Mouse (Mus musculus) T-cell, adult 2 months (primary cell): ENCODE measurements around the gene Fthl17d.
"Not testable (repeated sequence)": the region's sequence is repeated elsewhere in the genome, so short reads cannot be mapped to it uniquely, and the experiment has no call there.

ENCODE experiments used
- DNase-seq: peaks from one replicate; pipeline ENCODE4 v3.0.0; 2022; ENCODE audit warnings: low spot score

Fthl17d gene

GRCm38 (mm10) chrX:8986655-8987054 is at the start of gene Fthl17d:
Gene Fthl17d (minus strand): TSS chrX:8986755.
- not testable (repeated sequence) for DNase-seq

- DNase-seq = not testable (repeated sequence)
Measured at GRCm38 (mm10) chrX:9033193-9033592, 46.6 kb upstream of the Fthl17d start, which contains the start of gene Fthl17e. Gene Fthl17e (plus strand): TSS chrX:9033493.

- DNase-seq = no peak
Measured at GRCm38 (mm10) chrX:9019481-9019880, 32.9 kb upstream of the Fthl17d start.

GRCm38 (mm10) chrX:9016079-9016478 is 29.5 kb upstream of the Fthl17d start:
- DNase-seq = no peak

- not testable (repeated sequence) for DNase-seq
Measured at GRCm38 (mm10) chrX:8976459-8976858, 10.1 kb downstream of the Fthl17d start, which contains the start of gene Fthl17c. Gene Fthl17c (minus strand): TSS chrX:8976559.

- DNase-seq = not testable (repeated sequence)
Measured at GRCm38 (mm10) chrX:8964618-8965017, 21.9 kb downstream of the Fthl17d start.

GRCm38 (mm10) chrX:8962875-8963274 is 23.7 kb downstream of the Fthl17d start, which contains the start of gene Fthl17b:
Gene Fthl17b (minus strand): TSS chrX:8962975.
- DNase-seq = not testable (repeated sequence)

GRCm38 (mm10) chrX:8948130-8948805 is 38.3 kb downstream of the Fthl17d start:
- peak; percentile 42 for DNase-seq

GRCm38 (mm10) chrX:8944041-8944440 is 42.5 kb downstream of the Fthl17d start:
- no peak for DNase-seq
